Mouse (Mus musculus) cerebellum, adult 2 months (tissue): ENCODE results near the gene Atp13a4.

Experiments
- CTCF ChIP-seq: fragments of 200-500 bp; IDR thresholded peaks from 2 replicates; pipeline ENCODE4 v1.5.1; 2011; ENCODE audit warnings: low read depth, mild to moderate bottlenecking, control low read depth, low read length, moderate library complexity, borderline replicate concordance; ENCODE audit not compliant: insufficient read depth
- POLR2A ChIP-seq: fragments of 200-500 bp; IDR thresholded peaks from 2 replicates; pipeline ENCODE4 v1.6.1; 2011; ENCODE audit warnings: low read length, control low read depth, borderline replicate concordance; ENCODE audit not compliant: insufficient read depth

GRCm38 (mm10) chr16:29414822-29415221, 129.8 kb downstream of the Atp13a4 start:
- TF ChIP-seq POLR2A, result no peak
- no peak for TF ChIP-seq CTCF
